Mouse (Mus musculus) erythroblast, embryonic 14.5 days (primary cell): ENCODE data around the gene Kif6.

Source experiments
- GATA1 ChIP-seq: IDR thresholded peaks from 2 replicates; pipeline ENCODE4 v1.6.1; 2012; ENCODE audit warnings: low read length, inconsistent platforms, mixed read lengths
- TAL1 ChIP-seq: IDR thresholded peaks from 3 replicates; pipeline ENCODE4 v1.6.1; 2012; ENCODE audit warnings: low read length, inconsistent platforms, mixed read lengths

DNA sequence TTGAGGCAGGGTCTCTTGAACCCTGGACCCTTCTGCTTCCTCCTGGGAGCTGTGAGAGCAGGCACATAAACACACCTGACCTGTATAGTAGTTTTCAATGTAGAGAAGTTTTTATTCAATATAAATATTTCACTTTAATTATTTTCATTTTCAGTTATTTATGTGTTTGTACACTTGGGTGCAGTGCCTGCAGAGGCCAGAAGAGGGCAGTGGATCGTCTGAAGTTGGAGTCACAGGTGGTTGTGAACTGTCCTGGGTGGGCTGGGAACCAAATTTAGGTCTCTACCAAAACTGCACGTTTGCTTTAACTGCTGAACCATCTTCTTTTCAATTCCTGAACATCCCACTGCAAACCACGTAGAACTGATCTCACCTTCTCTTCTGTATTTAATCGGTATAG lies 35.4 kb downstream of the Kif6 start:
- TF ChIP-seq GATA1 (no peak), TAL1 (no peak)
